Comparison of ENCODE assay signal across 10 mouse cellular contexts in the genomic region with DNA sequence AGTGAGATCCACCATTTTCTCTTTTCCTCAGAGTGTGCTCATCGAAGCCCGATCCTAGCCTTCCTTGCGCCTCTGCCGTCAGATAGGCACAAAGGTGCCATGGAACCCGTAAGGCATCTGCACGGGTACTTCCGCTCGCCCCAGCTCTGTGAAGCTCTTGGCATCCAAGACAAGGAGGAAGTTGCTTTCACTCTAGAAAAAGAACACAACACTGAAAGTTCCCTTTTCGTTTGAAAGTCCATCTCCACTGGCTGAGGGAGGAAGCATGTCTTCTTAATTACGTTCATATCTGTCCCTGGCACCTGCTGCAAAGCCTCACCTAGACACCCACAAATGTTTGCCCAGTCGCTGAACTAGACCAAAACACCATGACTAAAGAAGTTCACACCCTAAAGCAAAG. TPM values are rescaled to one million over a fixed set of nuclear protein-coding genes. Genes with fewer than 3 reads are reported as not detected.
A peak's percentile ranks its signal among the peaks of the same experiment; 100 is the strongest.
DNase-seq lines count a peak whose midpoint lies in the region; ATAC-seq and TF ChIP-seq lines count a peak whose summit lies in the region.
"Had no signal": no experiment of that assay in that cellular context is flagged by ENCODE, and none has a peak within 500 bp of the region (broad histone marks: within the 10 kb centered on the region; RNA-seq: fewer than 3 reads in every experiment).

No protein-coding gene starts in this region.

- ATAC-seq in CD4-positive, CD25-positive, alpha-beta regulatory T cell, adult 4 months = peak; percentile 50
- ATAC-seq in liver, embryonic 15.5 days (ENCODE audit: insufficient read depth) = no peak
- ATAC-seq in heart, embryonic 11.5 days (replicated peaks; ENCODE audit: insufficient number of reproducible peaks, low FRiP score, low TSS enrichment) = no peak

- no peaks in the 10 kb centered on the region; the same call in 1 of the 2 replicates for H3K4me1 ChIP-seq in bone marrow, adult 2 months (ENCODE audit: control insufficient read depth, insufficient read depth, low read length)
- H3K4me1 ChIP-seq in liver, embryonic 15.5 days (replicated peaks) = peaks cover 9% of the 10 kb centered on the region; the same call in 1 of the 2 replicates
- H3K4me1 ChIP-seq in heart, embryonic 11.5 days (ENCODE audit: control insufficient read depth, insufficient read depth, low read length) = no peaks in the 10 kb centered on the region
- H3K4me1 ChIP-seq: limb, embryonic 13.5 days had no signal

- peak; percentile 22 to 42 for DNase-seq in spleen, postnatal 14 days (ENCODE audit: low spot score in 2 of 2)
- no peak for DNase-seq in gastrocnemius, postnatal 10 days
- DNase-seq in kidney, adult 9 months = no peak
- no peak for DNase-seq in heart, postnatal 4 days
- DNase-seq: gastrocnemius, postnatal 25 days had no signal

- H3K4me2 ChIP-seq in liver, embryonic 15.5 days = peak overlapping the region; percentile 37
- no peak overlapping the region for H3K4me2 ChIP-seq in heart, embryonic 11.5 days
- H3K4me2 ChIP-seq: limb, embryonic 13.5 days had no signal

- TF ChIP-seq CTCF in bone marrow, adult 2 months (IDR thresholded peaks at IDR 0.05; ENCODE audit: control insufficient read depth, insufficient read depth, low read length) = no peak

- WGBS in bone marrow, adult 2 months = 0% methylated on average over 11 of the region's 11 CpGs
- WGBS in liver, embryonic 15.5 days (ENCODE audit: insufficient replicate concordance) = 20% methylated on average over 11 of the region's 11 CpGs
- 76% methylated on average over 11 of the region's 11 CpGs for WGBS in heart, embryonic 11.5 days (ENCODE audit: insufficient replicate concordance)

- no peak overlapping the region for H3K9ac ChIP-seq in liver, embryonic 15.5 days
- no peak overlapping the region for H3K9ac ChIP-seq in heart, embryonic 11.5 days (ENCODE audit: low read depth, low read length)
- H3K9ac ChIP-seq: limb, embryonic 13.5 days had no signal

- peak overlapping the region; percentile 20 for H3K4me3 ChIP-seq in bone marrow, adult 2 months (replicated peaks; ENCODE audit: control insufficient read depth, low read depth, low read length)
- peak overlapping the region; percentile 16; the same call in 1 of the 2 replicates for H3K4me3 ChIP-seq in liver, embryonic 15.5 days (replicated peaks)
- no peak overlapping the region for H3K4me3 ChIP-seq in heart, embryonic 11.5 days (ENCODE audit: low read depth, low read length)
- H3K4me3 ChIP-seq: limb, embryonic 13.5 days had no signal

- H3K27ac ChIP-seq in bone marrow, adult 2 months (ENCODE audit: control insufficient read depth, insufficient read depth, low read depth, low read length, poor library complexity) = peak overlapping the region; percentile 82
- H3K27ac ChIP-seq in liver, embryonic 15.5 days (replicated peaks) = peak overlapping the region; percentile 0; the same call in 1 of the 2 replicates
- no peak overlapping the region for H3K27ac ChIP-seq in heart, embryonic 11.5 days (ENCODE audit: low read depth, low read length)
- H3K27ac ChIP-seq: limb, embryonic 13.5 days had no signal

- 0 out of 2 replicates have a peak, but pooled peaks have one; percentile 44 for TF ChIP-seq POLR2A in bone marrow, adult 2 months (IDR thresholded peaks at IDR 0.05; ENCODE audit: borderline replicate concordance, control insufficient read depth, low read depth, low read length)

- no peaks in the 10 kb centered on the region for H3K9me3 ChIP-seq in liver, embryonic 15.5 days (replicated peaks)
- H3K9me3 ChIP-seq in heart, embryonic 11.5 days (replicated peaks; ENCODE audit: control insufficient read depth, low read length) = no peaks in the 10 kb centered on the region; the same call in 1 of the 2 replicates
- H3K9me3 ChIP-seq: limb, embryonic 13.5 days had no signal

- no peaks in the 10 kb centered on the region for H3K27me3 ChIP-seq in liver, embryonic 15.5 days
- H3K27me3 ChIP-seq in heart, embryonic 11.5 days (ENCODE audit: control insufficient read depth, insufficient read depth, low read length) = no peaks in the 10 kb centered on the region
- H3K27me3 ChIP-seq: limb, embryonic 13.5 days had no signal

- H3K36me3 ChIP-seq in liver, embryonic 15.5 days (replicated peaks) = no peaks in the 10 kb centered on the region
- no peaks in the 10 kb centered on the region for H3K36me3 ChIP-seq in heart, embryonic 11.5 days (ENCODE audit: control insufficient read depth, insufficient read depth, low read length)
- H3K36me3 ChIP-seq: limb, embryonic 13.5 days had no signal

RNA-seq across cellular contexts. Expression of gene Pts, which starts 4.8 kb away (rescaled TPM):
- polyA plus RNA-seq in CD4-positive, CD25-positive, alpha-beta regulatory T cell, adult 4 months (2017; shearing (Covaris generic)) = 100 to 1,000 TPM; 104 to 120 TPM
- polyA plus RNA-seq in bone marrow, adult 2 months (2011; ENCODE audit: insufficient read depth, insufficient read length, low replicate concordance, missing spikeins) = 14.5 and 35.7 TPM in 2 replicates
- polyA plus RNA-seq in liver, embryonic 15.5 days (2015; fragmentation: Nextera tagmentation; extraction: Ambion mirVana) = 32.6 and 36.1 TPM in 2 replicates
- total RNA-seq in gastrocnemius, postnatal 10 days (2021) = 10 to 100 TPM; 19.0 to 19.3 TPM
- polyA plus RNA-seq in heart, embryonic 11.5 days (2014; fragmentation: Nextera tagmentation; extraction: Ambion mirVana) = 83.3 and 87.9 TPM in 2 replicates
- total RNA-seq in heart, postnatal 4 days (2021) = 10 to 100 TPM; 27.7 to 36.5 TPM

RNA-seq across cellular contexts. Expression of gene Il18, which starts 21.3 kb away (rescaled TPM):
- 1 to 10 TPM; 6.1 to 7.4 TPM for polyA plus RNA-seq in CD4-positive, CD25-positive, alpha-beta regulatory T cell, adult 4 months (2017; shearing (Covaris generic))
- 11.9 and 18.4 TPM in 2 replicates for polyA plus RNA-seq in bone marrow, adult 2 months (2011; ENCODE audit: insufficient read depth, insufficient read length, low replicate concordance, missing spikeins)
- polyA plus RNA-seq in liver, embryonic 15.5 days (2015; fragmentation: Nextera tagmentation; extraction: Ambion mirVana) = 10.1 and 11.1 TPM in 2 replicates
- total RNA-seq in gastrocnemius, postnatal 10 days (2021) = 1 to 10 TPM in 1 of 2 experiments, under 1 TPM in 1; 0.90 to 1.2 TPM
- 5.5 and 5.8 TPM in 2 replicates for polyA plus RNA-seq in heart, embryonic 11.5 days (2014; fragmentation: Nextera tagmentation; extraction: Ambion mirVana)
- 1 to 10 TPM; 1.3 to 2.0 TPM for total RNA-seq in heart, postnatal 4 days (2021)

RNA-seq across cellular contexts. Expression of gene Bco2, which starts 21.7 kb away (rescaled TPM):
- 1 to 10 TPM in 1 of 2 experiments, under 1 TPM in 1; 0.15 to 2.1 TPM for polyA plus RNA-seq in CD4-positive, CD25-positive, alpha-beta regulatory T cell, adult 4 months (2017; shearing (Covaris generic))
- polyA plus RNA-seq in bone marrow, adult 2 months (2011; ENCODE audit: insufficient read depth, insufficient read length, low replicate concordance, missing spikeins) = 1.1 and 1.9 TPM in 2 replicates
- polyA plus RNA-seq in liver, embryonic 15.5 days (2015; fragmentation: Nextera tagmentation; extraction: Ambion mirVana) = 0.60 and 0.67 TPM in 2 replicates
- total RNA-seq in gastrocnemius, postnatal 10 days (2021) = under 1 TPM; 0.14 to 0.27 TPM
- 0.10 and 0.20 TPM in 2 replicates for polyA plus RNA-seq in heart, embryonic 11.5 days (2014; fragmentation: Nextera tagmentation; extraction: Ambion mirVana)
- total RNA-seq in heart, postnatal 4 days (2021) = under 1 TPM; 0.12 to 0.20 TPM

RNA-seq across cellular contexts. Expression of gene Tex12, which starts 27.8 kb away (rescaled TPM):
- polyA plus RNA-seq in CD4-positive, CD25-positive, alpha-beta regulatory T cell, adult 4 months (2017; shearing (Covaris generic)) = not detected
- not detected in 2 replicates for polyA plus RNA-seq in bone marrow, adult 2 months (2011; ENCODE audit: insufficient read depth, insufficient read length, low replicate concordance, missing spikeins)
- polyA plus RNA-seq in liver, embryonic 15.5 days (2015; fragmentation: Nextera tagmentation; extraction: Ambion mirVana) = not detected in 2 replicates
- not detected for total RNA-seq in gastrocnemius, postnatal 10 days (2021)
- not detected in 2 replicates for polyA plus RNA-seq in heart, embryonic 11.5 days (2014; fragmentation: Nextera tagmentation; extraction: Ambion mirVana)
- not detected for total RNA-seq in heart, postnatal 4 days (2021)
- total RNA-seq: gastrocnemius, postnatal 25 days had no signal
- polyA plus RNA-seq: limb, embryonic 13.5 days had no signal

RNA-seq across cellular contexts. Expression of gene Plet1, which starts 39.0 kb away (rescaled TPM):
- under 1 TPM in 1 of 2 experiments, not detected in 1; 0.48 TPM for polyA plus RNA-seq in CD4-positive, CD25-positive, alpha-beta regulatory T cell, adult 4 months (2017; shearing (Covaris generic))
- 1.5 TPM in 1 of 2 replicates, not detected in the other for polyA plus RNA-seq in bone marrow, adult 2 months (2011; ENCODE audit: insufficient read depth, insufficient read length, low replicate concordance, missing spikeins)
- polyA plus RNA-seq in liver, embryonic 15.5 days (2015; fragmentation: Nextera tagmentation; extraction: Ambion mirVana) = 0.17 and 0.35 TPM in 2 replicates
- total RNA-seq in gastrocnemius, postnatal 10 days (2021) = not detected
- polyA plus RNA-seq in heart, embryonic 11.5 days (2014; fragmentation: Nextera tagmentation; extraction: Ambion mirVana) = 0.23 and 1.0 TPM in 2 replicates
- total RNA-seq in heart, postnatal 4 days (2021) = 1 to 10 TPM in 1 of 2 experiments, under 1 TPM in 1; 0.88 to 1.3 TPM
- total RNA-seq: gastrocnemius, postnatal 25 days had no signal

Comparison
In these comparisons a context has a peak if more than half of its experiments do, and no peak if none do; other contexts are left out.
1. DNase-seq: peak in spleen, postnatal 14 days (2 of 2); none in gastrocnemius, postnatal 10 days (single experiment), kidney, adult 9 months (single experiment) and heart, postnatal 4 days (single experiment).